Mouse (Mus musculus) kidney, postnatal 4 days (tissue): Measurements from ENCODE around the gene Hrasls.

ENCODE experiments used
- DNase-seq, 2 experiments: peaks; one replicate each; pipeline ENCODE4 v3.0.0; 2021; ENCODE audit warnings: mixed read lengths in 2 of 2

Gene Hrasls

GRCm38 (mm10) chr16:29209605-29210411, at the start of gene Hrasls:
Gene Hrasls (plus strand): TSS chr16:29209695.
- peak; percentile 61 to 73 for DNase-seq

- DNase-seq: no peak
Observed at GRCm38 (mm10) chr16:29162271-29162670, 47.2 kb upstream of the Hrasls start.

GRCm38 (mm10) chr16:29167051-29167450, 42.4 kb upstream of the Hrasls start:
- no peak for DNase-seq

GRCm38 (mm10) chr16:29171741-29172140, 37.8 kb upstream of the Hrasls start:
- DNase-seq: no peak

- DNase-seq: no peak
Observed at GRCm38 (mm10) chr16:29173201-29173600, 36.3 kb upstream of the Hrasls start.

- DNase-seq: no peak
Observed at GRCm38 (mm10) chr16:29174831-29175350, 34.6 kb upstream of the Hrasls start.

- DNase-seq: no peak
Observed at GRCm38 (mm10) chr16:29192911-29193310, 16.6 kb upstream of the Hrasls start.

GRCm38 (mm10) chr16:29193981-29194380, 15.5 kb upstream of the Hrasls start:
- DNase-seq: no peak

- no peak for DNase-seq
Observed at GRCm38 (mm10) chr16:29195156-29195555, 14.3 kb upstream of the Hrasls start.

GRCm38 (mm10) chr16:29198461-29198860, 11.0 kb upstream of the Hrasls start:
- DNase-seq: peak; percentile 25 to 48

GRCm38 (mm10) chr16:29201146-29201545, 8.3 kb upstream of the Hrasls start:
- no peak for DNase-seq

GRCm38 (mm10) chr16:29204875-29205274, 4.6 kb upstream of the Hrasls start:
- no peak for DNase-seq

- DNase-seq: no peak
Observed at GRCm38 (mm10) chr16:29205581-29205980, 3.9 kb upstream of the Hrasls start.

- DNase-seq: no peak
Observed at GRCm38 (mm10) chr16:29208841-29209240, 654 bp upstream of the Hrasls start.

- DNase-seq: no peak
Observed at GRCm38 (mm10) chr16:29216395-29217295, 7.2 kb downstream of the Hrasls start.

GRCm38 (mm10) chr16:29235951-29236350, 26.5 kb downstream of the Hrasls start:
- DNase-seq: no peak

- DNase-seq: no peak
Observed at GRCm38 (mm10) chr16:29254325-29254724, 44.8 kb downstream of the Hrasls start.
